Mouse (Mus musculus): ENCODE results near the gene Hist1h4f. TPM values are rescaled to one million over a fixed set of nuclear protein-coding genes. Genes with fewer than 3 reads are reported as not detected.

The Hist1h4f gene
- polyA plus RNA-seq, 1 experiment from 2014 or later, result not detected

DNA sequence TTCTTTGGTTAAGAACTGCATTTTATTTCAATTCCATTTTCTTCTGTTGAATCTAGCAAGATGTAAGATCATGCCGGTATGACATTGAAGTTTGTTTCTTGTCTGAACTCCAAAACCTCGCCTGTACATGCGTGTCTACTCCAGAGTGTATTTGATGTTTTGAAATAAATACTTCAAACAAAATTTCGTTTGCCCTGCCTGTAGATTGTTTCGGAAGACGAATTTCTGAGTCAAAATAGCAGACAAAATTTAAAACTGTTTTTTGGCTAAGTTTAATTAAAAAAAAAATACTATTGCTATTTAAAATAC lies 33.2 kb downstream of the Hist1h4f start:
- Histone ChIP-seq H3K9me3 (ENCODE audit: low read length) (no peaks in the 10 kb centered on the region), H3K9ac (replicated peaks; ENCODE audit: low read depth) (no peak overlapping the region; the same call in 1 of the 2 replicates), H3K4me2 (replicated peaks; ENCODE audit: low read depth, low read length) (peak overlapping the region; percentile 65), H3K4me1 (ENCODE audit: insufficient read depth, low read depth, low read length) (no peaks in the 10 kb centered on the region), H3K36me3 (ENCODE audit: insufficient read depth, low read length) (no peaks in the 10 kb centered on the region), H3K27me3 (replicated peaks; ENCODE audit: insufficient read depth, low read length) (no peaks in the 10 kb centered on the region), H3K4me3 (ENCODE audit: low read depth, low read length) (peak overlapping the region; percentile 52), H3K27ac (ENCODE audit: low read length) (no peak overlapping the region)
- ATAC-seq (0 out of 2 replicates have a peak, but pooled peaks have one; percentile 0), DNase-seq (ENCODE audit: low spot score) (no peak)
- no peak for TF ChIP-seq EP300 (IDR thresholded peaks at IDR 0.05)
- no peak for TF ChIP-seq CTCF (IDR thresholded peaks at IDR 0.05)
- under 1% methylated on average over 6 of the region's 6 CpGs for WGBS

DNA sequence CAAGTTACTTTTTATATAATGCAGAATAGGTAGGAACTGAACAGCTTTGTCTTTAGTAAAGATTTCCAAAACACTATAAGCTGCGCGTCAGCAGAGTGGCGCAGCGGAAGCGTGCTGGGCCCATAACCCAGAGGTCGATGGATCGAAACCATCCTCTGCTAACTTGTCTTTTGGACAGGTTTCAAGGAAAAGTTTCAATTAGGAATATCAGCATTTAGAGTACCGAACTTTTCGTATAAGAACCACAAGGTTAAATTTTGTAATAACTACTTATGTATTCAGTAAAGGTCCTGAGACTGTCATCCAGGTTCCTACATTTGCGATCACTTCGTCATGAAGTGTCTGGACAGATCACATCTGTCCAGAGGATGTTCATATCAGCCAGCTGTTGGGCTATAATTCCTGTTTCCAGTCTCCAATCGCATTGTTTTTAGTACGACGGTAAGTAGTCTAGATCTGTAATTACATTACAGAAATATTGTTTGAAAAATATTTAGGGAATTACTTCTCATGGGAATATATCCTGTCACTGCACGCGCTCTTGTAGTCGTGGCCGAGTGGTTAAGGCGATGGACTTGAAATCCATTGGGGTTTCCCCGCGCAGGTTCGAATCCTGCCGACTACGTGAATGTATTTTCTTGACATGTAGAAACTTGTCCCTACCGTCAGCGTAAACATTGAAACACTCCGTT lies 33.7 kb downstream of the Hist1h4f start:
- Histone ChIP-seq H3K4me1 (ENCODE audit: insufficient read depth, low read depth, low read length) (no peaks in the 10 kb centered on the region), H3K36me3 (ENCODE audit: insufficient read depth, low read length) (no peaks in the 10 kb centered on the region), H3K9ac (replicated peaks; ENCODE audit: low read depth) (no peak overlapping the region; the same call in 1 of the 2 replicates), H3K27me3 (replicated peaks; ENCODE audit: insufficient read depth, low read length) (no peaks in the 10 kb centered on the region), H3K27ac (ENCODE audit: low read length) (peak overlapping the region; percentile 57; the same call in 1 of the 2 replicates), H3K9me3 (ENCODE audit: low read length) (no peaks in the 10 kb centered on the region), H3K4me2 (replicated peaks; ENCODE audit: low read depth, low read length) (peak overlapping the region; percentile 65), H3K4me3 (ENCODE audit: low read depth, low read length) (peak overlapping the region; percentile 52)
- peak; percentile 88 for ATAC-seq
- DNase-seq (ENCODE audit: low spot score), result peak; percentile 89
- TF ChIP-seq EP300 (IDR thresholded peaks at IDR 0.05) (peak; percentile 28; the same call in 1 of the 2 replicates), CTCF (IDR thresholded peaks at IDR 0.05) (no peak)
- WGBS, result under 1% methylated on average over 27 of the region's 27 CpGs

DNA sequence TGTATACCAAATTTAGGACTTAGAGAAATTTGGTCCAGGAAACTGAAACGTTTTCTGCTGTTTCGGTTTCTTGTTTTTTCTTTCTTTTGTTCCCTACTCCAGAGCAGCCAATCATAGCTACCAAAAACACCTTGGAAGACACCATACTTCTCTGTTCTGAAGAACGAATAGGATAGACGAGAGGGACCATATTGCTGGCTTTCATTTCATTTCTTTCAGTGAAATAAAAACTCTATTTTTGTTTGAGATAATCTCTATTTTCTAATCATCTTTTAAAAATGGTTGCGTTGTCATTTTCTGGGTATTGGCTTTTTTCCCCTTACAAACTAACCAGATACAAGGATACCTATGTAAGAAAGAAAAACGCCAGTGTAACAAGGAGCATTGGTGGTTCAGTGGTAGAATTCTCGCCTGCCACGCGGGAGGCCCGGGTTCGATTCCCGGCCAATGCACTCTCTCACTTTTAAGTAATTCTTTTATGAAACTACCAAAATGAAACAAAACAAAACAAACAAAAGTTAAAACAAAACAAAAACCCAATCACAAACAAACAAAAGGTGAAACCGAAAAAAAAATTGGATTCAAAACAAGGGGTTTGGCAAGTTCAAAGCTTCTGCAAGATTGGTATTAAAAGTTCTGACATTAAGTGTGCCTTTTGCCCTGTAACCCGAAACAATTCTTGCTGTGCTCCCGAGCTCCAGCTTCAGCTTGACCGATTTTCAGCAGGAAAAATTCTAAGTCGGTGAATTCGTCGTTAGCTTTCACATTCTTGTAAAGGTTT lies 34.4 kb downstream of the Hist1h4f start:
- Histone ChIP-seq H3K36me3 (ENCODE audit: insufficient read depth, low read length) (no peaks in the 10 kb centered on the region), H3K4me2 (replicated peaks; ENCODE audit: low read depth, low read length) (peak overlapping the region; percentile 65), H3K27ac (ENCODE audit: low read length) (peak overlapping the region; percentile 57; the same call in 1 of the 2 replicates), H3K9ac (replicated peaks; ENCODE audit: low read depth) (no peak overlapping the region), H3K4me3 (ENCODE audit: low read depth, low read length) (peak overlapping the region; percentile 52), H3K9me3 (ENCODE audit: low read length) (no peaks in the 10 kb centered on the region), H3K27me3 (replicated peaks; ENCODE audit: insufficient read depth, low read length) (no peaks in the 10 kb centered on the region), H3K4me1 (ENCODE audit: insufficient read depth, low read depth, low read length) (no peaks in the 10 kb centered on the region)
- ATAC-seq (peak; percentile 61), DNase-seq (ENCODE audit: low spot score) (peak; percentile 71)
- TF ChIP-seq CTCF (IDR thresholded peaks at IDR 0.05) (no peak), EP300 (IDR thresholded peaks at IDR 0.05) (no peak; the same call in 1 of the 2 replicates)
- WGBS, result under 1% methylated on average over 19 of the region's 19 CpGs

DNA sequence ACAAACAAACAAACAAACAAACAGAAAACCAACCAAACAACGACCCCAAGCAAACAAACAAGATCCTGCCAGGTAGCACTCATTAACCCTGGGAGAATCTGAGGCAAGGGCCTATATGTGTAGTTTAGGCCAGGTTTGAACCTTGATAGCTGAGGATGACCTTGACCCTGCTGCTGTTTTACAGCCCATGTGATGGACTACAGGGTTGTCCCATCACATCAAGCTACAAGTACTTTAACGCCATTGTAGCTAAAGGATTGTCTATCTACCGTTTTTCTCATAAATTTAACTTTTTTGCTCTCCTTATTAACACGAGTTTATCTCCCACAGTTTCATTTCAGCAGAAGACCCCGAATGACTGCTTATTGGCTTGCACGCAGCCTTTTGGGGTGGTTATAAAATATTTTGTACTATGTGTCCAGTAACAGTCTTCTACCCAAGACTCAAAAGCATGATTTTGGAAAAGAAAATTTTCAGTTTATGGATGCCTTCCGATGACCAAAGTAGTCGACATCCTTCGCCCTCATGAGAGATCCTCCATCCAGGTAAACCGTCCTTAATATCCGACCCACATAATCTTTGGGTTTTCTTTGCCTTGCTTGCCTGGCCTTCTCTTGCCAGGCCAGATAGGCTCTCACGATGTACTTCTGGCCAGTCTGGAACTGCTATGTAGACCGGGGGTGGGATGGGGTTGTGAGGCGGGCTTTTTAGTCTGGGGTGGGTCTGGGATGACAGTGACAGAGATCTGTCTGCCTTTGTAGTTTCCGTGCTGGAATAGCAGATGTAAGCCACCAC lies 35.4 kb downstream of the Hist1h4f start:
- Histone ChIP-seq H3K9ac (replicated peaks; ENCODE audit: low read depth) (no peak overlapping the region), H3K4me3 (ENCODE audit: low read depth, low read length) (no peak overlapping the region), H3K4me1 (ENCODE audit: insufficient read depth, low read depth, low read length) (no peaks in the 10 kb centered on the region), H3K36me3 (ENCODE audit: insufficient read depth, low read length) (no peaks in the 10 kb centered on the region), H3K9me3 (ENCODE audit: low read length) (no peaks in the 10 kb centered on the region), H3K27me3 (replicated peaks; ENCODE audit: insufficient read depth, low read length) (no peaks in the 10 kb centered on the region), H3K4me2 (replicated peaks; ENCODE audit: low read depth, low read length) (peak overlapping the region; percentile 17; the same call in 1 of the 2 replicates), H3K27ac (ENCODE audit: low read length) (no peak overlapping the region)
- no peak for TF ChIP-seq CTCF (IDR thresholded peaks at IDR 0.05)
- no peak for TF ChIP-seq EP300 (IDR thresholded peaks at IDR 0.05)
- WGBS, result 47% methylated on average over 15 of the region's 15 CpGs
- DNase-seq (ENCODE audit: low spot score) (no peak), ATAC-seq (no peak)

DNA sequence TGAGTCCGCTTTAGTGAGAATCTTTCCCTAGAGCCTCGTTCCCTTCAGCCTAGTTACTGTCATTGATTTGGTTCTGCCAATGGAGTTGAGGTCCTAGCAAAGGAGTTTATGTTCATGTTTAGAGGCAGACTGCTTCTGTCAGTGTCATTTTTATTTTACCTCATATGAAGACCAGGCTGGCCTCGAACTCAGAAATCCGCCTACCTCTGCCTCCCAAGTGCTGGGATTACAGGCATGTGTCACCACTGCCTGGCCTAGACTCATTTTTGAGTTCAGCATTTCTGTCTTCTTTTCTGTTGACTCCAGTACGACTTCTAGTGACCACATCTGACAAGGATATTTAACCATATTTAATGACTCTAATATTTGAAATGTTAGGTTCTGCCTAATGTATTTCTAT lies 36.2 kb downstream of the Hist1h4f start:
- Histone ChIP-seq H3K36me3 (ENCODE audit: insufficient read depth, low read length) (no peaks in the 10 kb centered on the region), H3K27me3 (replicated peaks; ENCODE audit: insufficient read depth, low read length) (no peaks in the 10 kb centered on the region), H3K27ac (ENCODE audit: low read length) (no peak overlapping the region), H3K9me3 (ENCODE audit: low read length) (no peaks in the 10 kb centered on the region), H3K4me1 (ENCODE audit: insufficient read depth, low read depth, low read length) (no peaks in the 10 kb centered on the region), H3K4me3 (ENCODE audit: low read depth, low read length) (no peak overlapping the region), H3K9ac (replicated peaks; ENCODE audit: low read depth) (no peak overlapping the region), H3K4me2 (replicated peaks; ENCODE audit: low read depth, low read length) (no peak overlapping the region)
- no peak for TF ChIP-seq CTCF (IDR thresholded peaks at IDR 0.05)
- no peak for TF ChIP-seq EP300 (IDR thresholded peaks at IDR 0.05)
- WGBS, result 73% methylated on average over 5 of the region's 5 CpGs
- DNase-seq (ENCODE audit: low spot score) (no peak), ATAC-seq (no peak)

DNA sequence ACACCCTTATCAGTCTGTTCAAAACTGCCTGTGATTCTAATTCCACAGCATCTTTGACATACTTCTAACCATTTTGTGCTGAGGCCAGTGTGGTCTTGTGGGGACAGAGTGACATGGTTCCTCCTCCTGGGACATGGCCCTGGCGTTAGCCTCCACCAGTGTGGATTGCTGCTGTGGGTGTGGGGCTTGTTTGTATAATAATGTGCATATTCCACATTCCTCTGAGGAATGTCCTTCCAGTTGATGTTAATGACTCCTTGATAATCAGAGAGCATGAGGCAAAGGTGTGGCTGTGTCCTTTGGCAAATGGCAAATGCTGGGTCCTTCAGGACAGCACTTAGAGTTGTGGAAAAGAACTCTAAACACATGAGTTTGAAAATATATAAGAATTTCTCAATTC lies 37.9 kb downstream of the Hist1h4f start:
- Histone ChIP-seq H3K9ac (replicated peaks; ENCODE audit: low read depth) (no peak overlapping the region), H3K4me1 (ENCODE audit: insufficient read depth, low read depth, low read length) (no peaks in the 10 kb centered on the region), H3K27me3 (replicated peaks; ENCODE audit: insufficient read depth, low read length) (no peaks in the 10 kb centered on the region), H3K36me3 (ENCODE audit: insufficient read depth, low read length) (no peaks in the 10 kb centered on the region), H3K4me2 (replicated peaks; ENCODE audit: low read depth, low read length) (no peak overlapping the region), H3K9me3 (ENCODE audit: low read length) (no peaks in the 10 kb centered on the region), H3K4me3 (ENCODE audit: low read depth, low read length) (no peak overlapping the region), H3K27ac (ENCODE audit: low read length) (no peak overlapping the region)
- no peak for TF ChIP-seq EP300 (IDR thresholded peaks at IDR 0.05)
- TF ChIP-seq CTCF (IDR thresholded peaks at IDR 0.05), result no peak
- 57% methylated on average over 1 of the region's 1 CpGs for WGBS
- DNase-seq (ENCODE audit: low spot score), result no peak
- no peak for ATAC-seq

Measured in lung, postnatal 0 days (tissue).